Mouse (Mus musculus): Measurements from ENCODE around the gene Foxo1. TPM values are rescaled to one million over a fixed set of nuclear protein-coding genes. Genes with fewer than 3 reads are reported as not detected.
A peak's percentile ranks its signal among the peaks of the same experiment; 100 is the strongest.

Gene Foxo1
- polyA plus RNA-seq, 1 experiment from 2014 or later, result 2.9 TPM

- no peak overlapping the region for H3K4me3 ChIP-seq
- no peak overlapping the region for H3K4me2 ChIP-seq
- no peak overlapping the region for H3K9ac ChIP-seq
- peaks cover 17% of the 10 kb centered on the region for H3K27me3 ChIP-seq
- peaks cover 5% of the 10 kb centered on the region; the same call in 1 of the 2 replicates for H3K4me1 ChIP-seq (replicated peaks)
- no peak overlapping the region for H3K27ac ChIP-seq
- no peak for ATAC-seq (ENCODE audit: low FRiP score)
- 23% methylated on average over 14 of the region's 14 CpGs for WGBS
- no peaks in the 10 kb centered on the region for H3K9me3 ChIP-seq
- no peaks in the 10 kb centered on the region for H3K36me3 ChIP-seq
These were observed 14.3 kb upstream of the Foxo1 start for GRCm38 (mm10) chr3:52253656-52254461.

GRCm38 (mm10) chr3:52254496-52254895 lies 13.6 kb upstream of the Foxo1 start:
- H3K4me1 ChIP-seq (replicated peaks), result peaks cover 5% of the 10 kb centered on the region; the same call in 1 of the 2 replicates
- no peaks in the 10 kb centered on the region for H3K9me3 ChIP-seq
- no peak overlapping the region for H3K27ac ChIP-seq
- no peak overlapping the region for H3K4me3 ChIP-seq
- H3K27me3 ChIP-seq, result peaks cover 24% of the 10 kb centered on the region
- no peaks in the 10 kb centered on the region for H3K36me3 ChIP-seq
- no peak overlapping the region for H3K4me2 ChIP-seq
- ATAC-seq (ENCODE audit: low FRiP score), result no peak
- WGBS, result 5% methylated on average over 2 of the region's 2 CpGs
- H3K9ac ChIP-seq, result no peak overlapping the region

DNA sequence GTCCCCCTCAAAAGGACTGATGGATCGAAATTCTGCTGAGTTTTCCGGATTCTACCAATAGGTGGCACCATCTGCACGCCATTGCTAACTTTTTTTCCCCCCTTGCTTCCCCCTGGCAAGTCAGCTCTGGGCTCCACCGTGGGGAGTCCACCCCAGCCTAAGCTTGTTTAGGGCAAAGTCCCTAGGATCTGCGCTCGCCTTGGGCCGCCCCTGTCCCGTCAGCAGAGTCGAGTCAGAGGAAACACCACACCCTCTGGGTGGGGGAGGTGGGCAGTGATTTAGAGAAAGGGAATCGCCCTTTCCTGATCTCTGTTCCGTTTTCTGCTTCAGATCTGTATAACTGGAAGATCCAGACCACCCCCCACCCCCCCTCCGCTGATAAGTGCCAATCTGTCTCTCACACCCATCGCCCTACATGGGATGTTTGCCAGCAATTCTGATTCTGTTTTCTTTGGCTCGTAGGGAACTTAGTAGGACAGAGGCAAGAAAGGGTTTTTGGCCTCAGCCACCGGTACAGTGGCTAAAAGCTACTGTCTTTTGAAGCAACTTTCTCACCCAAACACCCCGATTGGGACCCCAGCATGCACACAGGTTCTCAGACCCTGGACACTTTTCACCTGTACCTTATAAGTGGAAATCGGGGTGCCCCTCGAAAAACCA lies 10.2 kb upstream of the Foxo1 start:
- Histone ChIP-seq H3K4me2 (peak overlapping the region; percentile 47), H3K9ac (no peak overlapping the region), H3K4me1 (replicated peaks) (peaks cover 5% of the 10 kb centered on the region; the same call in 1 of the 2 replicates), H3K36me3 (no peaks in the 10 kb centered on the region), H3K9me3 (no peaks in the 10 kb centered on the region), H3K4me3 (peak overlapping the region; percentile 16), H3K27me3 (peaks cover 44% of the 10 kb centered on the region), H3K27ac (no peak overlapping the region)
- ATAC-seq (ENCODE audit: low FRiP score), result no peak
- WGBS, result 14% methylated on average over 18 of the region's 18 CpGs

DNA sequence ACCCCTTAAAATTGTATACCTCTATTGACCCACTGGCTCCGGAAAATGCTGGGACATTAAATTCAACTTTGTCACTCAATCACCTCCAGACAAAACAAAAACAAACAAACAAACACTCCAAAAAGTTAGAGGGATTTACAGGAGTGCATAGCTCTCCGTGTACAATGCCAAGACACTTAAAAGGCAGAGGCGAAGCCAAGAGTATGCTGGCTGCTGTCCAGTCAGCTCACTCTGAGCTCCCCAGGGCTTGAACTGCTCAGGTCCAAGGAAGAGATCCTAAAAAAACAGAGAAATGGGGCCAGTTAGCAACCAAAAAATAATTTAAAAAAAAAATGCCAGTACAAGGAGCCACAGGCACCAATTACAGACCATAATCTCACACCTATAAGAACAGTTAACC lies 9.6 kb upstream of the Foxo1 start:
- no peak for ATAC-seq (ENCODE audit: low FRiP score)
- H3K27ac ChIP-seq, result no peak overlapping the region
- peaks cover 5% of the 10 kb centered on the region; the same call in 1 of the 2 replicates for H3K4me1 ChIP-seq (replicated peaks)
- no peak overlapping the region for H3K4me2 ChIP-seq
- H3K27me3 ChIP-seq, result peaks cover 45% of the 10 kb centered on the region
- 40% methylated on average over 3 of the region's 3 CpGs for WGBS
- H3K4me3 ChIP-seq, result no peak overlapping the region
- H3K9me3 ChIP-seq, result no peaks in the 10 kb centered on the region
- no peak overlapping the region for H3K9ac ChIP-seq
- no peaks in the 10 kb centered on the region for H3K36me3 ChIP-seq

- Histone ChIP-seq H3K27me3 (peaks cover 67% of the 10 kb centered on the region), H3K4me2 (no peak overlapping the region), H3K36me3 (no peaks in the 10 kb centered on the region), H3K9me3 (no peaks in the 10 kb centered on the region), H3K9ac (no peak overlapping the region), H3K4me3 (no peak overlapping the region), H3K4me1 (replicated peaks) (peaks cover 15% of the 10 kb centered on the region), H3K27ac (no peak overlapping the region)
- WGBS, result 45% methylated on average over 13 of the region's 13 CpGs
- no peak for ATAC-seq (ENCODE audit: low FRiP score)
These were observed 5.5 kb upstream of the Foxo1 start for GRCm38 (mm10) chr3:52262431-52263161.

DNA sequence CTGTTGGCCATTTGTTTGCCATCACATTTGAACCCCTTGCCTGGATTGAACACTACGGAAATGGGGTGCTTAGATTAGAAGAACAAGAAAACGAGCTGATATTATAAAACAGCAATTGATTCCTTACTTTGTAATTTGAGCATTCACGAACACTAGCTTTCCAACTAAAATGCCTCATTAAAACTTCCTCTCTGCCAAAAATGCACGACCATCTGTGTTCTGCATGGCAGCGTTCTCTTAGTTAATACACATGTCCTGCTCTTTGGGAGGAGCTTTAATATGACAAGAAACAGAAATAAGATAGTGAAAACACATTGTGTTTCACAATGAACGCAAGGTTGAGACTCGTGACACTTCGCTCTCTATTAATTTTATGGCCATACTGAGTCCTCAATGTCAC lies 3.8 kb upstream of the Foxo1 start:
- ATAC-seq (ENCODE audit: low FRiP score), result no peak
- Histone ChIP-seq H3K9ac (no peak overlapping the region), H3K36me3 (no peaks in the 10 kb centered on the region), H3K27me3 (peaks cover 68% of the 10 kb centered on the region), H3K4me3 (no peak overlapping the region), H3K4me2 (no peak overlapping the region), H3K9me3 (no peaks in the 10 kb centered on the region), H3K27ac (no peak overlapping the region), H3K4me1 (replicated peaks) (peaks cover 20% of the 10 kb centered on the region)
- 89% methylated on average over 8 of the region's 8 CpGs for WGBS

DNA sequence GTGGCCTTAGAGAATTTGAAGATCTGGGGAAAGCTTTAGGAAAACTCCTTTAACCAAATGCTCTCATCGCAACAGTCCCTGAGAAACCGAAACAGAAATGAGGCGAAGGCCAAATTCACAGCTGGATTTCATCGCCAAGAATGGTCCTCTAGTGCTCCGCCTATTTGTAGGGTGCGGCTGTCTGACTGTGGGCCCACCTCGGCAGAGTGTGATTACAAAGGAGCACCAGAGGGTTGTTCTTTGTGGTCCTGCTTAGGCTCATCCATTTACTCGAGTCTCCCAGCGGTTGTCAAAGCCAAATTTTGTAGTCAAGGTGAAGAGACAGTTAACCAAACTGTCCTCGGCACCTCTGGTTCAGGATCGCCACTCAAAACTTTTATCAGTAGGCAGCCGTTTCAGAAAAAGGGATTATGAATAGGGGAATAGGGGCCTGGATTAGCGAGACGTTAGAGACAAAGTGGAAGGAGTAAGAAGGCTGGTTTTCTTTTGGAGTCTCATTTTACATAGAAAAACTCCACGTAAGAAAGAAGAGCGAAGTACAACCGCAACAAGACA lies 1.5 kb upstream of the Foxo1 start:
- ATAC-seq (ENCODE audit: low FRiP score), result no peak
- Histone ChIP-seq H3K9ac (no peak overlapping the region), H3K4me2 (peak overlapping the region; percentile 88), H3K4me3 (peak overlapping the region; percentile 63), H3K27ac (no peak overlapping the region), H3K27me3 (peaks cover 71% of the 10 kb centered on the region), H3K36me3 (no peaks in the 10 kb centered on the region), H3K4me1 (replicated peaks) (peaks cover 36% of the 10 kb centered on the region), H3K9me3 (no peaks in the 10 kb centered on the region)
- 13% methylated on average over 17 of the region's 17 CpGs for WGBS

- Histone ChIP-seq H3K4me3 (peak overlapping the region; percentile 63), H3K27me3 (peaks cover 76% of the 10 kb centered on the region), H3K4me1 (replicated peaks) (peaks cover 36% of the 10 kb centered on the region), H3K36me3 (no peaks in the 10 kb centered on the region), H3K27ac (no peak overlapping the region), H3K9ac (peak overlapping the region; percentile 61), H3K9me3 (no peaks in the 10 kb centered on the region), H3K4me2 (peak overlapping the region; percentile 88)
- under 1% methylated on average over 15 of the region's 15 CpGs for WGBS
- ATAC-seq (ENCODE audit: low FRiP score), result no peak
These were observed 864 bp upstream of the Foxo1 start for GRCm38 (mm10) chr3:52267293-52267651.

- ATAC-seq (ENCODE audit: low FRiP score), result peak; percentile 77; the same call in 1 of the 2 replicates
- Histone ChIP-seq H3K4me2 (peak overlapping the region; percentile 88), H3K27ac (peak overlapping the region; percentile 63; the same call in 1 of the 2 replicates), H3K27me3 (peaks cover 75% of the 10 kb centered on the region), H3K9me3 (no peaks in the 10 kb centered on the region), H3K36me3 (no peaks in the 10 kb centered on the region), H3K9ac (peak overlapping the region; percentile 74), H3K4me3 (peak overlapping the region; percentile 63), H3K4me1 (replicated peaks) (peaks cover 36% of the 10 kb centered on the region)
- WGBS, result 0% methylated on average over 39 of the region's 40 CpGs
These were observed 276 bp downstream of the Foxo1 start for GRCm38 (mm10) chr3:52268487-52268736.

DNA sequence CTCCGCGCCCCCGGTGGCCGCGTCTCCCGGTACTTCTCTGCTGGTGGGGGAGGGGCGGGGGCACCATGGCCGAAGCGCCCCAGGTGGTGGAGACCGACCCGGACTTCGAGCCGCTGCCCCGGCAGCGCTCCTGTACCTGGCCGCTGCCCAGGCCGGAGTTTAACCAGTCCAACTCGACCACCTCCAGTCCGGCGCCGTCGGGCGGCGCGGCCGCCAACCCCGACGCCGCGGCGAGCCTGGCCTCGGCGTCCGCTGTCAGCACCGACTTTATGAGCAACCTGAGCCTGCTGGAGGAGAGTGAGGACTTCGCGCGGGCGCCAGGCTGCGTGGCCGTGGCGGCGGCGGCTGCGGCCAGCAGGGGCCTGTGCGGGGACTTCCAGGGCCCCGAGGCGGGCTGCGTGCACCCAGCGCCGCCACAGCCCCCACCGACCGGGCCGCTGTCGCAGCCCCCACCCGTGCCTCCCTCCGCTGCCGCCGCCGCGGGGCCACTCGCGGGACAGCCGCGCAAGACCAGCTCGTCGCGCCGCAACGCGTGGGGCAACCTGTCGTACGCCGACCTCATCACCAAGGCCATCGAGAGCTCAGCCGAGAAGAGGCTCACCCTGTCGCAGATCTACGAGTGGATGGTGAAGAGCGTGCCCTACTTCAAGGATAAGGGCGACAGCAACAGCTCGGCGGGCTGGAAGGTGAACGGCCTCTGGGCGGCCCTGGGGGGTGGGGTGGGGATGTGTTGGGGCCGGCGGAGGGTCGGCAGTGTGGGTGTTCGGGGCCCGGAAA lies 789 bp downstream of the Foxo1 start:
- WGBS, result under 1% methylated on average over 80 of the region's 89 CpGs
- peaks cover 74% of the 10 kb centered on the region for H3K27me3 ChIP-seq

DNA sequence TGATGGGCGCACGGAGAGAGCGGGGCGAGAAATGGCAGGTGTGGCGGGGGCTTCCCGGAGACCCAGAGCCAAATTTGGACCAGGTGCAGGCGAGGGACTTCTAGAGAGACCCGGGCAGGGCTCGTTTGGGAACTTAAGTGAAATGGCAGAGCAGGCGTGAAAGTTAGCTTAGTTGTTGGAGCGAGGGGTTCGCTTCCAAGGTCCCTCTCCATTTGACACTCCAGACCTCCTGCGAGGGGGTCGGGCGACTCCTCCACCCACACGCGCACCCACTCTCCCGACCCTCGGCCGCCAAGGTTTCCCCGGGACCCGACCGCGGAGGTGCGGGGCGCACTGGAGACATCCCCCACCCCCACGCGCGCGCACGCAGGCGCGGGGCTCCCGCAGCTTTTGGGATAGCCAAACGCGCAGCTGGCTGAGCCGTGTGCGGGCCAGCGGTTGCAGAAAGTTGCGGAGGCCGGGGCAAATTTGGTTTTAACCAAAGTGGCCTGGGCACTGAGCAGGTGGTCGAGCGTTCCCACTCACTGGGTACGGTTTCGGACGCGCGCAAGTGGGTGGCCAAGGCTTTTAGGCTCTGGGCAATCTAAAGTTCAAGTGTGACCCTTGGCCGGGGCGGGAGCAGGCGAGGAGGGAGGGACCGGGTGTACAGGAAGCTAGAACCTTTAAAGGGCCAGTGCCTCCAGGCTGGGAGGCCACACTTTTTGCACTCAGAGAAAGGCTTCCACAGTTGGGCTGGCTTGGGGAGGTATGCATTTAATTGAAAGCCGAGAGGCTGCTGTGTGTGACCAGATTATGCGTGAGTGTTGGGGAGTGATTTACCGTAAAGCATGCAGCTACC lies 1.6 kb downstream of the Foxo1 start:
- ATAC-seq (ENCODE audit: low FRiP score), result no peak; the same call in 1 of the 2 replicates

More for the DNA sequence above, 789 bp downstream of the Foxo1 start:
- peak overlapping the region; percentile 63 for H3K4me3 ChIP-seq
- peaks cover 36% of the 10 kb centered on the region for H3K4me1 ChIP-seq (replicated peaks)
- H3K4me2 ChIP-seq, result peak overlapping the region; percentile 88
- peak; percentile 41 for ATAC-seq (ENCODE audit: low FRiP score)
- H3K36me3 ChIP-seq, result no peaks in the 10 kb centered on the region
- peak overlapping the region; percentile 63; the same call in 1 of the 2 replicates for H3K27ac ChIP-seq
- no peaks in the 10 kb centered on the region for H3K9me3 ChIP-seq
- peak overlapping the region; percentile 74 for H3K9ac ChIP-seq

More for the DNA sequence above, 1.6 kb downstream of the Foxo1 start:
- Histone ChIP-seq H3K27me3 (peaks cover 74% of the 10 kb centered on the region), H3K4me2 (peak overlapping the region; percentile 88), H3K4me1 (replicated peaks) (peaks cover 36% of the 10 kb centered on the region), H3K9me3 (no peaks in the 10 kb centered on the region), H3K9ac (peak overlapping the region; percentile 74), H3K4me3 (peak overlapping the region; percentile 63), H3K27ac (no peak overlapping the region), H3K36me3 (no peaks in the 10 kb centered on the region)
- 1% methylated on average over 55 of the region's 55 CpGs for WGBS

All from hindbrain, embryonic 13.5 days (tissue).